Comparison of ENCODE assay signal across 19 mouse cellular contexts in the genomic region with DNA sequence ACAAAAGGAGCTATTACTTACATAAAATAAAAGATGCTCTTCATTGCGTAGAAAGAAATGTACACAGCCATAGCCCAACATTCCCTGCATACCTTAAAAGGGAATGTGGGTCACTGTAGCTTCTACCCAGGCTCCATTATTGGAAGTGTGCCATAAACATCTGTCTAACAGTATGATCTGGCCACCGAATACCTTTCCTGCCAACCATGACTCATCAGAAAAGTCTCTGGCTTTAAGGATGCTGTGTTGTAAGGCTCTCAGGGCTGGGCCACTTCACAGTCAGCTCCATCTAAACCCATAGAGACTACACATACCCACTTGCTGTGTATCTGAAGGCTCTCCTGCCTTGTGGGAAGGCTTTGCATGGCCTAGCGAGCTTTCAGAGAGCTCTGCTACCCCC.
DNase-seq lines count a peak whose midpoint lies in the region; ATAC-seq and TF ChIP-seq lines count a peak whose summit lies in the region.
"Had no signal": no experiment of that assay in that cellular context is flagged by ENCODE, and none has a peak within 500 bp of the region (broad histone marks: within the 10 kb centered on the region; RNA-seq: fewer than 3 reads in every experiment).

No protein-coding gene starts in this region.

- H3K4me1 ChIP-seq in liver, adult 2 months (ENCODE audit: control insufficient read depth, insufficient read depth, low read length), result no peaks in the 10 kb centered on the region
- no peaks in the 10 kb centered on the region for H3K4me1 ChIP-seq in liver, embryonic 11.5 days (replicated peaks; ENCODE audit: control insufficient read depth, insufficient read depth, low read length)
- H3K4me1 ChIP-seq in hindbrain, embryonic 13.5 days (replicated peaks), result no peaks in the 10 kb centered on the region
- peaks cover 6% of the 10 kb centered on the region for H3K4me1 ChIP-seq in forebrain, embryonic 13.5 days
- H3K4me1 ChIP-seq: liver, embryonic 15.5 days had no signal

- no peak for TF ChIP-seq CTCF in liver, adult 2 months (IDR thresholded peaks at IDR 0.05; ENCODE audit: low read depth, low read length)

- TF ChIP-seq POLR2A in liver, adult 2 months (IDR thresholded peaks at IDR 0.05; ENCODE audit: extremely low read depth, insufficient read depth, low read length), result no peak

- H3K27ac ChIP-seq in liver, adult 2 months (replicated peaks; ENCODE audit: insufficient read depth, low read depth, low read length), result no peak overlapping the region
- H3K27ac ChIP-seq in liver, embryonic 11.5 days (ENCODE audit: low read depth, low read length), result no peak overlapping the region
- no peak overlapping the region for H3K27ac ChIP-seq in hindbrain, embryonic 13.5 days
- no peak overlapping the region for H3K27ac ChIP-seq in forebrain, embryonic 13.5 days
- H3K27ac ChIP-seq: liver, embryonic 15.5 days had no signal

- no peaks in the 10 kb centered on the region for H3K27me3 ChIP-seq in liver, adult 2 months (ENCODE audit: control insufficient read depth, insufficient read depth, low read length)
- no peaks in the 10 kb centered on the region for H3K27me3 ChIP-seq in liver, embryonic 11.5 days (replicated peaks; ENCODE audit: control insufficient read depth, insufficient read depth, low read length)
- no peaks in the 10 kb centered on the region for H3K27me3 ChIP-seq in hindbrain, embryonic 13.5 days
- H3K27me3 ChIP-seq in forebrain, embryonic 13.5 days, result no peaks in the 10 kb centered on the region
- H3K27me3 ChIP-seq: liver, embryonic 15.5 days had no signal

- no peaks in the 10 kb centered on the region for H3K36me3 ChIP-seq in liver, adult 2 months (ENCODE audit: control insufficient read depth, insufficient read depth, low read length)
- H3K36me3 ChIP-seq in liver, embryonic 11.5 days (ENCODE audit: control insufficient read depth, insufficient read depth, low read length), result no peaks in the 10 kb centered on the region
- no peaks in the 10 kb centered on the region for H3K36me3 ChIP-seq in hindbrain, embryonic 13.5 days
- H3K36me3 ChIP-seq in forebrain, embryonic 13.5 days (ENCODE audit: poor library complexity, severe bottlenecking), result no peaks in the 10 kb centered on the region

- H3K4me2 ChIP-seq in liver, embryonic 11.5 days, result no peak overlapping the region
- H3K4me2 ChIP-seq in hindbrain, embryonic 13.5 days, result no peak overlapping the region
- H3K4me2 ChIP-seq in forebrain, embryonic 13.5 days, result no peak overlapping the region
- H3K4me2 ChIP-seq: heart, embryonic 11.5 days; liver, embryonic 15.5 days had no signal

- DNase-seq in liver, adult 2 months (ENCODE audit: extremely low read depth, low read depth, low spot score), result peak; percentile 6
- no peak for DNase-seq in liver, embryonic 11.5 days (ENCODE audit: low spot score)
- peak; percentile 62 for DNase-seq in 3134 (ENCODE audit: extremely low read depth, insufficient read length, low spot score)
- peak; percentile 48 for DNase-seq in Muller cell, postnatal 12 days (ENCODE audit: inconsistent ontology term)
- DNase-seq: adrenal gland, postnatal 14 days; cerebellum, adult 2 months; forebrain, postnatal 0 days; heart, postnatal 14 days; kidney, adult 2 months; kidney, postnatal 36 days; retina, postnatal 1 day; right cerebral cortex, postnatal 4 days; thymus, postnatal 4 days had no signal

- WGBS in liver, adult 2 months, result 72% methylated on average over 3 of the region's 3 CpGs
- 66% methylated on average over 3 of the region's 3 CpGs for WGBS in liver, embryonic 11.5 days
- WGBS in hindbrain, embryonic 13.5 days, result 84% methylated on average over 3 of the region's 3 CpGs
- 88% methylated on average over 3 of the region's 3 CpGs for WGBS in forebrain, embryonic 13.5 days

- no peak for ATAC-seq in liver, embryonic 11.5 days (replicated peaks; ENCODE audit: low FRiP score)
- ATAC-seq in erythroid progenitor cell, adult 5-6 weeks (replicated peaks; ENCODE audit: low FRiP score, poor library complexity, severe bottlenecking), result peak; percentile 64; the same call in 1 of the 2 replicates
- ATAC-seq in hindbrain, embryonic 13.5 days (ENCODE audit: low FRiP score), result no peak
- no peak for ATAC-seq in forebrain, embryonic 13.5 days
- ATAC-seq: forebrain, postnatal 0 days; midbrain, embryonic 16.5 days had no signal

- no peak overlapping the region for H3K4me3 ChIP-seq in liver, adult 2 months (ENCODE audit: insufficient read depth, low read depth, low read length)
- no peak overlapping the region for H3K4me3 ChIP-seq in liver, embryonic 11.5 days (ENCODE audit: low read depth, low read length)
- H3K4me3 ChIP-seq in hindbrain, embryonic 13.5 days, result no peak overlapping the region
- H3K4me3 ChIP-seq in forebrain, embryonic 13.5 days, result no peak overlapping the region
- H3K4me3 ChIP-seq: liver, embryonic 15.5 days had no signal

- H3K9ac ChIP-seq in liver, adult 2 months (ENCODE audit: low read depth, low read length), result no peak overlapping the region
- no peak overlapping the region for H3K9ac ChIP-seq in liver, embryonic 11.5 days (ENCODE audit: low read depth, low read length)
- no peak overlapping the region for H3K9ac ChIP-seq in hindbrain, embryonic 13.5 days
- no peak overlapping the region for H3K9ac ChIP-seq in forebrain, embryonic 13.5 days
- H3K9ac ChIP-seq: forebrain, postnatal 0 days; liver, embryonic 15.5 days had no signal

- no peaks in the 10 kb centered on the region for H3K9me3 ChIP-seq in liver, embryonic 11.5 days (ENCODE audit: control insufficient read depth, low read length)
- H3K9me3 ChIP-seq in hindbrain, embryonic 13.5 days, result no peaks in the 10 kb centered on the region
- no peaks in the 10 kb centered on the region for H3K9me3 ChIP-seq in forebrain, embryonic 13.5 days (replicated peaks)
- H3K9me3 ChIP-seq: liver, embryonic 15.5 days had no signal

- no peaks in the 10 kb centered on the region for H3K79me2 ChIP-seq in liver, adult 2 months (ENCODE audit: control insufficient read depth, insufficient read depth, low read length)
